8 mouse cellular contexts compared by ENCODE assay signal in the genomic region with DNA sequence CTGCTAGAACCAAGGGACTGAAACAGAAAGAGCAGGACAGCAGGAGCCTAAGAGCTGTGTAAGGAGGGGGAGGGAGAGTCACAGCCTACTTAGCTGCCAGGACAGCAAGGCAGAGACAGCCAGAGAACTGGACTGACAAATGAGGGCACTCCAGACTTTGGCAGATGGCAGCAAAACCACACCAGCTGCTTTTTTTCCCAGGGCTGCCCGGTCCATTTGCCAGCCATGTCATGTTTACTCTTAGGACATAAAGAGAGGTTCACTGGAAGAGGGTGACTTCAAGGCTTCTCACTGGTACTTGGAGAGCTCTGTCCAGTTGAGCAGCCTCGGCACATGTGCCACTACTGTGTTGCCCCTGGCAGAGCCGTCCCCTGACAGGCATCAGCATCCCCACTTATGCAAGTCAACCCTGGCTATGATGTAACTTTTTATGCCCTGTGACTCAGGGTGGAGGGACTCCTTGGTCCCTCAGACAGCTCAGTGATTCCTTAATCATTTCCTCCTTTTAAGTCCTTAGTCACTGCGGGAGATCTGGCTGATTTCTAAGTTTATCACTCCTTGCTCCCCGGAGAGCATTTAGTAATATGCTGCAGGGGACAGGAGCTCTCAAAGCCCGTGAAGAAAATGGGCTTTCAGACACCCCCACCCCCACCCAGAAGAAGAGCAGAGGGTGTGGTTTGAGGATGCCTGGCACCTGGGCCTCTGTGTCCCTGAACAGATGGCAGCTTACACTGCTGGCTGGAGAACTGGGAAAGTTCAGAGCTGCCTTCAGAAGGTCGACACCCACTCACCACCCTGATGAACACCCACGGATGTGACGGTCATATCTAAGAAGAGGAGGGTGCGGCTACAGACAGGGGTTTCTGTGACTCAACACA. TPM values are rescaled to one million over a fixed set of nuclear protein-coding genes. Genes with fewer than 3 reads are reported as not detected.
A peak's percentile ranks its signal among the peaks of the same experiment; 100 is the strongest.
DNase-seq lines count a peak whose midpoint lies in the region; ATAC-seq lines count a peak whose summit lies in the region.
"Had no signal": no experiment of that assay in that cellular context is flagged by ENCODE, and none has a peak within 500 bp of the region (broad histone marks: within the 10 kb centered on the region; RNA-seq: fewer than 3 reads in every experiment).

No protein-coding gene starts in this region.

- 35% methylated on average over 10 of the region's 10 CpGs for WGBS in hindbrain, embryonic 13.5 days

- H3K4me3 ChIP-seq in hindbrain, embryonic 13.5 days = no peak overlapping the region
- H3K4me3 ChIP-seq: midbrain, embryonic 12.5 days had no signal

- peak overlapping the region; percentile 64 for H3K27ac ChIP-seq in hindbrain, embryonic 13.5 days
- H3K27ac ChIP-seq: midbrain, embryonic 12.5 days had no signal

- peaks cover 16% of the 10 kb centered on the region for H3K4me1 ChIP-seq in hindbrain, embryonic 13.5 days (replicated peaks)

- no peaks in the 10 kb centered on the region for H3K9me3 ChIP-seq in hindbrain, embryonic 13.5 days
- H3K9me3 ChIP-seq: midbrain, embryonic 12.5 days had no signal

- no peak overlapping the region for H3K9ac ChIP-seq in hindbrain, embryonic 13.5 days
- H3K9ac ChIP-seq: midbrain, embryonic 12.5 days had no signal

- no peaks in the 10 kb centered on the region for H3K36me3 ChIP-seq in hindbrain, embryonic 13.5 days
- H3K36me3 ChIP-seq: midbrain, embryonic 12.5 days had no signal

- no peak overlapping the region for H3K4me2 ChIP-seq in hindbrain, embryonic 13.5 days
- H3K4me2 ChIP-seq: midbrain, embryonic 12.5 days had no signal

- intact Hi-C loops in left cerebral cortex, postnatal 36 days (cut with DNase I) = loop anchor here (5.0 kb wide), 1 partner anchor 65 kb away; no protein-coding TSS in a partner anchor
- intact Hi-C loops in heart, postnatal 36 days (cut with DNase I) = no loop called here

- H3K27me3 ChIP-seq in hindbrain, embryonic 13.5 days = no peaks in the 10 kb centered on the region
- H3K27me3 ChIP-seq: midbrain, embryonic 12.5 days had no signal

- peak; percentile 66; the same call in 1 of the 2 replicates for ATAC-seq in hindbrain, embryonic 13.5 days (ENCODE audit: low FRiP score)

- DNase-seq in left cerebral cortex, postnatal 36 days (ENCODE audit: low spot score in 2 of 2) = peak; percentile 23 to 26
- DNase-seq in left cerebral cortex, adult 9 months (ENCODE audit: low spot score in 2 of 2) = no peak
- DNase-seq in cerebellum, adult 18-20 months = peak; percentile 63 to 76
- DNase-seq in retina, embryonic 14.5 days (ENCODE audit: low spot score) = peak; percentile 56
- DNase-seq in heart, postnatal 36 days = no peak
- no peak for DNase-seq in thymus, postnatal 25 days

RNA-seq across cellular contexts. Expression of a gene that starts 23.6 kb away (rescaled TPM):
- 1 to 10 TPM in 1 of 2 experiments, under 1 TPM in 1; 0.69 to 1.3 TPM for total RNA-seq in left cerebral cortex, postnatal 36 days (2021)
- 0.65 TPM in 2 replicates for polyA plus RNA-seq in hindbrain, embryonic 13.5 days (2015; fragmentation: Nextera tagmentation; extraction: Ambion mirVana)
- total RNA-seq in heart, postnatal 36 days (2021) = not detected

RNA-seq across cellular contexts. Expression of a gene that starts 41.5 kb away (rescaled TPM):
- under 1 TPM; 0.27 to 0.36 TPM for total RNA-seq in left cerebral cortex, postnatal 36 days (2021)
- polyA plus RNA-seq in hindbrain, embryonic 13.5 days (2015; fragmentation: Nextera tagmentation; extraction: Ambion mirVana) = not detected in 2 replicates
- total RNA-seq in heart, postnatal 36 days (2021) = not detected

Comparison
In these comparisons a context has a peak if more than half of its experiments do, and no peak if none do; other contexts are left out.
1. DNase-seq: peak in left cerebral cortex, postnatal 36 days (2 of 2), cerebellum, adult 18-20 months (2 of 2) and retina, embryonic 14.5 days (single experiment); none in left cerebral cortex, adult 9 months (0 of 2), heart, postnatal 36 days (0 of 2) and thymus, postnatal 25 days (single experiment).